Mouse (Mus musculus) embryonic stem cell, embryonic (primary cell): Measurements from ENCODE around the gene Vcan.
"Not testable (repeated sequence)": the region's sequence is repeated elsewhere in the genome, so short reads cannot be mapped to it uniquely, and the experiment has no call there.

Source experiments
- CTCF ChIA-PET, 4 experiments: fragments of 300-600 bp in 2 of 4; fragments of 350-600 bp in 2 of 4; sonication (Branson Sonifier 250); formaldehyde crosslinking; loops; one replicate each; lab custom pipeline; 2022; ENCODE audit warnings: inconsistent platforms in 2 of 4; lab: Charles Lee
- POLR2A ChIA-PET, 4 experiments: fragments of 300-600 bp in 2 of 4; fragments of 350-600 bp in 2 of 4; sonication (Branson Sonifier 250); formaldehyde crosslinking; loops; one replicate each; lab custom pipeline; 2022; ENCODE audit warnings: antibody characterized with exemption in 4 of 4, inconsistent platforms in 1 of 4; lab: Charles Lee

The Vcan gene

DNA sequence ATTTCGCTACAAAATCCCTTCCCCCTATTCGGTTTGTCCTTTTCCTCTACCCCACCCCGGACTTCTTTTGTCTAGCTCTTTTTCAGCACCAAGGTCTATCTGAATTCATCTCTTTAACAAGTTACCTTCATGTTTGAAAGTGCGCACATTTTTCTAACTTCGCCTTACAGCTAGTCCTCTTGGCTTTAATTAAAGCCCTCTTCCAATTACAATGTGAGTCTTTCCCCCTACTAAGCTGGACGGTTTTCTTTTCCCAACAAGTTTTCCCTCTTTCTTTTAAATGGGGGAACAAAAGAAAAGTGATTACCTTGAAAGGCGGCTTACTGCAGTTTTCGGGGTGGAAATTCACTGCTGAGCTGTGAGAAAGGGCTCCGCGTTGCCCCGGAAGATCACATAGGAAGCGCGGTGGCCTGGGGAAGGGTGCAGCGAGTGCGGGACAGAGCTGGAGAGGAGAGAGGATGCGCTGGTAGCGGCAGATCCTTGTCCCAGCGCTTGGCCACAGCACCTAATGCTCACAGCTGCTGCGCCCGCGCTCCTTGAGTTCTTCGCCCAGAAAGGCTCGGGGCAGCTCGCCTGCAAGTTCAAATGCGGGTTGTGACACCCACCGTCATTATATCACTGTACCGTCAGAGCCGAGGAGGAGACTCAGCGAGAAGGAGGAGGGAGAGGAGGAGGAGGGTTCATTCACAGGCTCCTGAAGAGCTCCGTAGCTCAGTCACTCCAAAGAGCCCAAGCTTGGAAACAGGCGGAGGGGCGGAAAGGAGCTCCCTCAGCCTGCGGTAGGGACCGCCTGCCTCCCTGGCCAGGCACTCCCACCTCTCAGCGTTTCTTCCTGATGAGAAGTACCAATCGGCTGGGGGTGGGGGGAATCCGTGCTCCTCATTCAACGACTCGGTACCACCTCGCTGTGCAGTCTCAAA is at the start of gene Vcan:
Gene Vcan (minus strand): TSS at position 744 of the 920 bp plus-strand sequence.
- CTCF ChIA-PET: interaction anchor here in 3 of 4 experiments (0.6 to 1.2 kb wide), 4 partner anchors 23 to 1022 kb away, joined by 3 to 10 read pairs (median 4); no protein-coding TSS in a partner anchor
- POLR2A ChIA-PET: interaction anchor here in 3 of 4 experiments (0.9 to 1.6 kb wide), 10 partner anchors 10 to 1184 kb away, joined by 3 to 5 read pairs (median 3); partner anchors contain the start of gene Rps23 (in 1 of the 3)

DNA sequence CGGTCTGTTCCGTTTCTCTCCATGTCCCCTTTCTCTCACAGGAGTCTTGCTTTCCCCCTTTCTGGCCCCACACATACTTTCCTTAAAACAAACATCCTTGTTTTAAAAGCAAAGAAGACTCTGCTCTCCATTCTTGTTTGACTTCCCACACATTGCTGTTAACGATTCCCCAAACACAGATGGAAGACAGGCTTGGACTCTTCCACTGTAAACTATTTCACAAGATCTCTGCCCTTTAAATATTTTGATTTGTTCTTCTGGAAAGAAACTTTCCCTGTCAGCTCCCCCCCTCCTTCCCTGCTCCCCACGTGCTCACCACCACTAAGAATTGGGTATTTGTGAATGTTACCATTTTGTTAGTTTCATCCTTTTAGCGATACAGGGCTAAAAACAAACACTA is 49.2 kb upstream of the Vcan start:
- CTCF ChIA-PET: no interaction called here
- POLR2A ChIA-PET: no interaction called here

DNA sequence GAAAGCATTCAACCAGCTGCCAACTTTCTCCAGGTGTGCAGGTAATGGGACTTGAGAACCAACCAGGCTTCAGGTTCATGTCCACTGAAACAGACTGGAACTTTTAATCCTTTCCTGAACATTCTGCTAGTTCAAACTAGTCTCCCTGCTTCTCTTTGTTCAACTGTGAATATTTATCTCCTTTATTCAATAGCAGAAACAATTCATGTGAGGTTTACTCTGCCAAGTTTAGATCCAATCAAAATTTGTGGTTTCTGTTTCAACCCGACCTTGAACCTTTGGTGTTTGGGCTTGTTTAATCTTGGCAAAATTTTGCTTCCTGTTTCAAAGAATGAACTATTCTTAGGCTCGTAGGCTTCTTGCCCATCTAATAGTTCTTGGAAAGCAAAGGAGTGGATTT is 40.6 kb upstream of the Vcan start:
- ChIA-PET POLR2A (no interaction called here), CTCF (no interaction called here)

DNA sequence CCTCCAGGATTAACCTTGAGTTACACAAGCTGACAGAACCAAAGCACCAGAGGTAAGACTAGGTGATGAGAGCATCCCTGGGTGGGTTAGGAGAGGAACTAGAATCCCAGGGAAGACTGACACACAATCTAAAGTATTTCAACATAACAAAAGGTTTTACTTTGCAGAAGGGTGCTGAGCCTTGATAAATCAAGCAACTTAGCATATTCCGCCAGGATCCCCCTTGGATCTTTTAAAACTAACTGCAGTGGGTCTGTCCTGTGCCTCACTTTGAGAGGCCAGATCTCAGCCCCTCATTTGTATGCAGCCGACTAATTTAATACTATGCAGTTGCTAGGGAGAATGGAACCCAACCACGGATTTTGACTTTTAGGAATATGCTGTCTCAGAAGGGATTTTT is 38.0 kb upstream of the Vcan start:
- POLR2A ChIA-PET: interaction anchor here in 1 of 4 experiments (1.6 kb wide), 1 partner anchor 38 kb away, joined by 3 read pairs; the partner anchor contains the start of gene Vcan
- CTCF ChIA-PET: interaction anchor here in 1 of 4 experiments (0.7 to 1.0 kb wide), 2 partner anchors 10 to 17 kb away, joined by 3 to 4 read pairs; no protein-coding TSS in a partner anchor

DNA sequence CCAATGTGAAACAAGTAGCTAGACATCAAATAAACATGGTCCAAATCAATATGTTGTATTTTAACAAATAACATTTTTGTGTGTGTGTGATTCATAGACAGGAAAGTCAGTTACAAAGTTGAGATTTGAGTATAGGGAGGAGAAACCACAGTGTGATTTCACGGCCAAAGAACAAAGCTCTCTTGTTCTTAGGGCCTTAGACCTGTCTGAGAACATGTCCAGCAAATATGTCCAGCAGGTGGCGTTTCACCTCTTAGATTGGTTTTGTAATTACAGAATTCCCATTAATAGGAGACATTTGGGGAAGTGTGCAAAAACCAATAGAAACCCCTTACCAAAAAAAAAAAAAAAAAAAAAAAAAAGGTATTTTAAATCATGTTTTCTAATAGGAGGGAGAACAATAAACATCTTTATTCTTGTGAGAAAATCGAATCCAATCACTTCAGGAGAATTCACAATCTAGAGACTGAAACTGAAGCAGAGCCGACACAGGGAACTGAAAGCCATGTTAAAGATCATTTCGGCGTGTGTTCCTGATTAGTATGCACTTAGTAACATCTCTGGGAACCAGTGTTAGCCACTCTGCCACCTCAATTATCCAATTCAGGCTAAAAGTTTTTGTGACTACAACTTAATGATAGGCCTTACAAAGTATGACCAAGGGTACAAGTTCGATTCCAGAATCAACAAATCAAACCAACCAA is 37.1 kb upstream of the Vcan start:
- POLR2A ChIA-PET: interaction anchor here in 2 of 4 experiments (0.6 to 1.1 kb wide), 2 partner anchors 37 to 867 kb away, joined by 4 to 10 read pairs; partner anchors contain the start of gene Vcan (in 1 of the 2)

DNA sequence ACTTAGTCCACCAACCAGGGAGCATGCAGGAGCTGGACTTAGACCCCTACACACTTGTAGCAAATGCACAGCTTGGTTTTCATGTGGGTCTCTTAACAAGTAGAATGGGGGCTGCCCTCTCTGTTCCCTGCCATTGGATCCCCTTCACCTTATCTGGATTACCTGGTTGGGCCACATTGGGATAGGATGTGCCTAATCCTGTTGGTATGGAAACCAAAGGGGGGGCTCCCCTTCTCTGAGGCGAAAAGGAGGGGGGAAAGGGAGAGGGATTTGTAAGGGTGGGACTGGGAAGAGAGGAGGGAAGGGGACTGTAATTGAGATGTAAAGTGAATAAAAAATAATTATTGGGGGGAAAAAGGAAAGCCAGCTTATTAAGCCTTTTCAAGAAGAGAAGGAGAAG is 35.5 kb upstream of the Vcan start:
- POLR2A ChIA-PET: no interaction called here
- CTCF ChIA-PET: interaction anchor here in 2 of 4 experiments (0.6 to 0.7 kb wide), 2 partner anchors 204 to 518 kb away, joined by 4 to 5 read pairs; no protein-coding TSS in a partner anchor

More for the DNA sequence above, 37.1 kb upstream of the Vcan start:
- CTCF ChIA-PET: interaction anchor here (0.5 to 1.2 kb wide), 17 partner anchors 13 to 1108 kb away, joined by 3 to 20 read pairs (median 4); partner anchors contain the start of gene Vcan (in 2 of the 4)

- CTCF ChIA-PET: no interaction called here
Measured at GRCm38 (mm10) chr13:89777146-89777545, 34.8 kb upstream of the Vcan start.

DNA sequence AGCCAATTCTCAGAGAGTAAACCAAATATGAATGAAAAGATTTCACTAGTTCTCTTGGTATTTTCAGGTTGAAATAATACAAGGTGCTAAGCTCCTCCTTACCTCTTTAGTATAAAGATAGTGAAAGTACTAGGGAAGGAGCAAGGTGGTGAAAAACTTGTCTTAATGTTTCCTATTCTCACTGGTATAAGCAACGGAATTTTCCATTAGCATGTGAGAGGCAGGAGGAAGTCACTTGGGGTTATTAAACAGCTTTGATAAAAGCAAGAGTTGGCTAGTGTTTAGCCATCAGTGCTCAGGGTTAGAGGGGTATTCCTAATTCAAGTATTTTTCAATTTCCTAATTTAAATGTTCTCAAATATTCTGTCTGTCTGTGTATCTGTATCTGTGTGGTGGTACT is 24.2 kb upstream of the Vcan start:
- POLR2A ChIA-PET: no interaction called here
- CTCF ChIA-PET: interaction anchor here in 1 of 4 experiments (0.8 kb wide), 1 partner anchor 12 kb away, joined by 5 read pairs; no protein-coding TSS in a partner anchor

More at GRCm38 (mm10) chr13:89777146-89777545, 34.8 kb upstream of the Vcan start:
- POLR2A ChIA-PET: interaction anchor here in 1 of 4 experiments (1.0 kb wide), 1 partner anchor 21 kb away, joined by 5 read pairs; no protein-coding TSS in a partner anchor

- CTCF ChIA-PET: interaction anchor here in 1 of 4 experiments (0.8 kb wide), 1 partner anchor 13 kb away, joined by 5 read pairs; no protein-coding TSS in a partner anchor
- POLR2A ChIA-PET: no interaction called here
Measured at GRCm38 (mm10) chr13:89765966-89766365, 23.7 kb upstream of the Vcan start.

DNA sequence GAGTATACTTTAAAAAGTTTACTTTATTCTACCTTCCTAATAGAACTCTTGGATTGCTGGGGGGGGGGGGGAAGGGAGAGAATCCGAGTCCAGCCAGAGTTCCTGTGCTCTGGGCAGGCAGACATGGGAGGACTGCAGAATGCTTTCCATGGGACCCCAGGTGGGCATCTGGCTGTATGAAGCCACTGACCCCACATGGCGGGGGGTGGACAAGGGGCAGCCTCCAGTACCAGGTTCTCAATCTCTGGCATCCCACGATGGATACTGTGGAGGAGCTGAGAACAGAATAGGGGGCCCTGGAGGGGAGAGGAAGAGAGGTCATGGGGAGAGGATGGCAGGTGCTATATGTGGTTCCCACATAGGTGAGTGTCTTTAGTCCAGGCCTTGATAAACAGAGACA is 20.0 kb upstream of the Vcan start:
- ChIA-PET CTCF (no interaction called here), POLR2A (no interaction called here)

GRCm38 (mm10) chr13:89756347-89756746 is 14.0 kb upstream of the Vcan start:
- ChIA-PET CTCF (no interaction called here), POLR2A (no interaction called here)

GRCm38 (mm10) chr13:89750562-89750961 is 8.3 kb upstream of the Vcan start:
- POLR2A ChIA-PET: not testable (repeated sequence)
- CTCF ChIA-PET: interaction anchor here in 2 of 4 experiments (0.6 to 0.7 kb wide), 2 partner anchors 11 to 396 kb away, joined by 3 read pairs; no protein-coding TSS in a partner anchor

- CTCF ChIA-PET: no interaction called here
- POLR2A ChIA-PET: interaction anchor here (0.6 to 1.0 kb wide), 5 partner anchors 18 to 249 kb away, joined by 3 read pairs; no protein-coding TSS in a partner anchor
Measured at GRCm38 (mm10) chr13:89743201-89743600, 892 bp upstream of the Vcan start.

DNA sequence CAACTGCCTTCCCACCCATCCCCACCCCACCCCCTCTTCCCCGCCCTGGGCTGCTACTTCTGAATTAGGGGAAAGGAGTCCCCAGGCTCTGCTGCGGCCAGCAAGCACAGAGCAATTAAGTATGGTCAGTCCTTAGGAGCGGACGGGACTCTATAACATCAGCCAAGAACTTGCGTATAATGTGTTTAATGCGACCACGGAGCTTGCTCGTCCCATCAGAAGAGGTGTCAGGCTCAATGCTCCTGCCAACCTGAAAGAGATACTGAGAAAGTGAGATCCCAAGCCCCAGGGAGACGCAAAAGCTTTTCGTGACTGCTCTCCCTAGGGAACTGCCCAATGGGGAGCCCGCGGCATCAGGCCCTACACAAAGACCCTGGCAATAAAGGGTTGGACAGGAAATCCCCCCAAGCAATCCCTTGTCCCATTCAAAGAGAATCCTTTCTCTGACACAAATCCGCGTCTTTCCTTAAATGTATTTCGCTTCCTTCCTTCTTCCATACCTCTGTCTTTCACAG is 434 bp upstream of the Vcan start:
- CTCF ChIA-PET: interaction anchor here in 2 of 4 experiments (0.6 to 0.7 kb wide), 2 partner anchors 22 to 36 kb away, joined by 4 to 10 read pairs; no protein-coding TSS in a partner anchor
- POLR2A ChIA-PET: interaction anchor here (0.6 to 1.5 kb wide), 9 partner anchors 19 to 1181 kb away, joined by 3 to 5 read pairs (median 3); partner anchors contain the start of gene Rps23 (in 1 of the 4)

DNA sequence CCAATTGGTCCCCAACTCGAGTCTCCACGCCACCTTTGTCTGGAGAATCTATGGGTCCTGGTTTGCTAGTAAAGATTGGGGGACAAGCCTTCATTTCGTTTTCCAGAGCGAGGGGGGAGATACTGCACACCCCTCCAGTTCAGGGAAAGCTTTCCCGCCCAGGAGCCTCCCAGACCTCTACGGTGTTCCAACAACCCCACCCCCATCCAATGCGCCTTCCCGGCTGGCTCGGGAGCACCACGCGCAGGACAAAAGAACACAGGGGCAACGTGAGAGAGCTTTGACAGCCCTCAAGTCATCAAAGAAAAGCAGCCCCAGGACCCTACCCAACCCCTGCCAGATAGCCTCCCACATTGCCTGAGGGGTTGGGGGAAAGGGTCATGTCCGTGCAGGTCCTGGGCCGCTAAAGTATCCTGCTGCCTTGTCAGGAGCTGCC is 1.2 kb downstream of the Vcan start:
- ChIA-PET POLR2A (interaction anchor here in 2 of 4 experiments (1.1 to 1.6 kb wide), 3 partner anchors 9 to 1185 kb away, joined by 3 to 5 read pairs (median 3); partner anchors contain the start of gene Rps23 (in 1 of the 2)), CTCF (interaction anchor here in 1 of 4 experiments (1.2 kb wide), 1 partner anchor 38 kb away, joined by 3 read pairs; no protein-coding TSS in a partner anchor)

DNA sequence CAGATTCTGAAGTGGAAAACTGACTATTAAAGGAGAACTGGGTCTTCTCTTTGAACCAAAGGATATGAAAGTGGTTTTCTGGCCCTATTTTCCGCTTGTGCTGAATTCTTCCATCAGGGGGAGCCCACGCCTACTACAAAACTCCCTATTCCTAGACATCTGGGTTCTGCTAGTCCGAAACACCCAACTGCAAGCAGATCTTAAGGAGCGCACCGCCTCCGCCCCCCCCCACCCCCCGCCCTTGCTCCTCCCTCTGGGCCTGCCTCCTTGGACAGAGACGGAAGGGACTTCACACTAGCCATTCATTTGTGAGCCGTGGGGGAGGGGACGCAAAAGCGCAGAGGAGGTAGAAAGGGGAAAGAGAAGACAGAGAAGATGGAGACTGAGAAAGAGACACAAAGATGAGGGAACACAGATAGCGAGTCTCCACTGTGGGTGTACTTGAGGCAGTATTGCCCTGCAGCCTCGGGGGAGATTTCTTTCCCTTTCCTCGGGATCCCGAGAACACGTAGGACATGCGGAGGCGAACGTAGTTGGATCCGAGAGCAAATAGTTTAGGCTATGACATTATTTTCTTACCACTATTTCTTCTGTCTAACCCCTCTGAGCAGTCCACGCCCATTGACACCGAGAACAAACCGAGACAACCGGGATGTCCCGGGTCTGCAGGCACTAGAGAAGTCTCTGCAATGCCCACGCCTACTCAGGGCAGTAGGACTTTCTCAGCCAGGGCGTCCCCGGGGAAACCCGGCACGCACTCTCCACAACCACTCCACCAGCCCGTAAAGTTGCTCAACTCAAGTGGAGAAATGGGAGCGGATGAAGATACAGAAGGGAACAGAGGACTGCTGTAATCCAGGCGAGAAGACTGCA is 1.8 kb downstream of the Vcan start:
- CTCF ChIA-PET: interaction anchor here in 2 of 4 experiments (0.9 to 1.2 kb wide), 2 partner anchors 73 to 1101 kb away, joined by 5 to 6 read pairs; no protein-coding TSS in a partner anchor
- POLR2A ChIA-PET: interaction anchor here in 2 of 4 experiments (1.5 to 1.6 kb wide), 2 partner anchors 8 to 9 kb away, joined by 3 to 4 read pairs; no protein-coding TSS in a partner anchor
